Mouse (Mus musculus): ENCODE measurements around the gene Akap10.
"Not testable (repeated sequence)": the region's sequence is repeated elsewhere in the genome, so short reads cannot be mapped to it uniquely, and the experiment has no call there.

Gene Akap10

GRCm38 (mm10) chr11:61930640-61931586 lies 861 bp upstream of the Akap10 start:
- no peak for DNase-seq (ENCODE audit: low read depth, low spot score)

- DNase-seq (ENCODE audit: low read depth, low spot score), result no peak
Observed at GRCm38 (mm10) chr11:61929323-61930097, 542 bp downstream of the Akap10 start.

- no peak for DNase-seq (ENCODE audit: low read depth, low spot score)
Observed at GRCm38 (mm10) chr11:61923309-61923708, 6.7 kb downstream of the Akap10 start.

- DNase-seq (ENCODE audit: low read depth, low spot score), result no peak
Observed at GRCm38 (mm10) chr11:61919702-61920101, 10.3 kb downstream of the Akap10 start.

- no peak for DNase-seq (ENCODE audit: low read depth, low spot score)
Observed at GRCm38 (mm10) chr11:61908315-61908714, 21.7 kb downstream of the Akap10 start.

- DNase-seq (ENCODE audit: low read depth, low spot score), result peak; percentile 16
Observed at GRCm38 (mm10) chr11:61882183-61882582, 47.9 kb downstream of the Akap10 start.

GRCm38 (mm10) chr11:61879921-61880320 lies 50.1 kb downstream of the Akap10 start:
- DNase-seq (ENCODE audit: low read depth, low spot score), result no peak

GRCm38 (mm10) chr11:61871881-61872280 lies 58.2 kb downstream of the Akap10 start:
- no peak for DNase-seq (ENCODE audit: low read depth, low spot score)

GRCm38 (mm10) chr11:61866856-61867255 lies 63.2 kb downstream of the Akap10 start:
- no peak for DNase-seq (ENCODE audit: low read depth, low spot score)

- no peak for DNase-seq (ENCODE audit: low read depth, low spot score)
Observed at GRCm38 (mm10) chr11:61861781-61862547, 68.1 kb downstream of the Akap10 start.

- DNase-seq (ENCODE audit: low read depth, low spot score), result no peak
Observed at GRCm38 (mm10) chr11:61859316-61859715, 70.7 kb downstream of the Akap10 start.

GRCm38 (mm10) chr11:61855539-61855938 lies 74.5 kb downstream of the Akap10 start:
- DNase-seq (ENCODE audit: low read depth, low spot score), result no peak

- peak; percentile 86 for DNase-seq (ENCODE audit: low read depth, low spot score)
Observed at GRCm38 (mm10) chr11:61854988-61855411, 75.1 kb downstream of the Akap10 start, which contains the start of gene Ulk2. TSS of gene Ulk2 (minus strand) at chr11:61855073.

- peak; percentile 68 for DNase-seq (ENCODE audit: low read depth, low spot score)
Observed at GRCm38 (mm10) chr11:61854211-61854987, 75.7 kb downstream of the Akap10 start.

- DNase-seq (ENCODE audit: low read depth, low spot score), result no peak
Observed at GRCm38 (mm10) chr11:61853659-61854058, 76.4 kb downstream of the Akap10 start.

- no peak for DNase-seq (ENCODE audit: low read depth, low spot score)
Observed at GRCm38 (mm10) chr11:61852916-61853315, 77.1 kb downstream of the Akap10 start.

- no peak for DNase-seq (ENCODE audit: low read depth, low spot score)
Observed at GRCm38 (mm10) chr11:61851195-61851594, 78.9 kb downstream of the Akap10 start.

GRCm38 (mm10) chr11:61840663-61841062 lies 89.4 kb downstream of the Akap10 start:
- DNase-seq (ENCODE audit: low read depth, low spot score), result not testable (repeated sequence)

GRCm38 (mm10) chr11:61839940-61840339 lies 90.1 kb downstream of the Akap10 start:
- DNase-seq (ENCODE audit: low read depth, low spot score), result no peak

GRCm38 (mm10) chr11:61839182-61839581 lies 90.9 kb downstream of the Akap10 start:
- no peak for DNase-seq (ENCODE audit: low read depth, low spot score)
